Mouse (Mus musculus) heart, adult 8-10 months (tissue): ENCODE results near the gene Foxp3. TPM values are rescaled to one million over a fixed set of nuclear protein-coding genes. Genes with fewer than 3 reads are reported as not detected.

Experiments
- DNase-seq: peaks from one replicate; pipeline ENCODE4 v3.0.0; 2022; ENCODE audit warnings: low spot score
- total RNA-seq, 4 experiments: library from RNA; stranded (reverse); gene quantifications; 2 replicates each; pipeline ENCODE4 v1.2.4; 2022

Gene Foxp3
- not detected for total RNA-seq

GRCm38 (mm10) chrX:7573176-7574086 is at the start of gene Foxp3:
Foxp3 (plus strand) TSS chrX:7573644.
- peak; percentile 11 for DNase-seq

GRCm38 (mm10) chrX:7524961-7525360 is 48.5 kb upstream of the Foxp3 start:
- DNase-seq, result no peak

- no peak for DNase-seq
Measured at GRCm38 (mm10) chrX:7553474-7553873, 20.0 kb upstream of the Foxp3 start.

GRCm38 (mm10) chrX:7563076-7563475 is 10.4 kb upstream of the Foxp3 start:
- no peak for DNase-seq

DNA sequence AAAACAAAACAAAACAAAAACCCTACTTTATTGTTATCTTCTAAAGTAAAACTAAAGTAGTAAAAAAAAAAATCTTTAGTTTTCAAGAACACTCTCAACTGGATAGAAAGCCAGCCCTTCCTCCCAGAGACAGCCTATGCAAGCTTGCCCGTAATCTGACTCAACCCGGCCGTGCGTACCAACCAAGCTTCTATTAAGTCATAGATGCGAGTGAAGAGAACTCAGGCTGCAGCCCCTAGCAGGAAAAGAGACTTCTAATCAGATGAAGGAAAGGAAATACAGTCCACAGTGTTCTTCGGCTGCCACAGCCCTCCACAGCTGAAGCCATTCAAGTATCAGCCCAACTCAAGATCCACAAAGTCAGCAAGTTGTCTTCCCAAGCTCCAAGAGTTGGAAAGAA is 7.1 kb upstream of the Foxp3 start:
- DNase-seq, result no peak

GRCm38 (mm10) chrX:7567491-7567890 is 6.0 kb upstream of the Foxp3 start:
- no peak for DNase-seq

DNA sequence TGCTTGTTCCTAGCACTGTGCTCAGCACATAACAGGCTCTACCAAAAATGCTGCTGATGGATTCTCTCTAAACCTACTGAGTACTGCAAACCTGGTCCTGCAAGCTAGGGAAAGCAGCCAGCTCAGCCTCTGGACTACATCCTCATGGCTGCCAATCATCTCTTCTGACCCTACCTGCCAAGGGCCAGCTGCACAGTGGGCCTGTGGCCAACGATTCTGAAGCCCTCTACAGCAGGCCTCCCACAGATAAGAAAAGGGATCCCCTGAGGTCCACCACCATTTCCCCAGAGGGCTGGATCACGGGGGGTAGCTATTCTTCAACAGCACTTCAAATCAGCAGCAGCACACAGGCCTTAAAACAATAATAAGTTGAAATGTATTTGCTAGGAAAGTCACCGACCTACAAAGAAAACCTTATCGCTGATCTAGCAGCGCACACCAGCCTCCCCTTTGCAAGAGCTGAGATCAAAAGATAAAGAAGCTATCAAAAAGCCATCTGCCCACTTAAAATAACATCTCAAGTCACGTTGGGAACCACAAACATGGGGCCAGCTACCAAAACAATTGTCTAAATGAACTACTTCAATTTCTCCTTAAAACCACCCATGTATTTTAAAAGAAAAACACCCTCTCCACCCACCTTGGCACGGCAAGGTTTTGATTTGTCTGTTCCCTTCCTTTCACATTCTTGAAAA is 2.8 kb upstream of the Foxp3 start:
- DNase-seq, result no peak

DNA sequence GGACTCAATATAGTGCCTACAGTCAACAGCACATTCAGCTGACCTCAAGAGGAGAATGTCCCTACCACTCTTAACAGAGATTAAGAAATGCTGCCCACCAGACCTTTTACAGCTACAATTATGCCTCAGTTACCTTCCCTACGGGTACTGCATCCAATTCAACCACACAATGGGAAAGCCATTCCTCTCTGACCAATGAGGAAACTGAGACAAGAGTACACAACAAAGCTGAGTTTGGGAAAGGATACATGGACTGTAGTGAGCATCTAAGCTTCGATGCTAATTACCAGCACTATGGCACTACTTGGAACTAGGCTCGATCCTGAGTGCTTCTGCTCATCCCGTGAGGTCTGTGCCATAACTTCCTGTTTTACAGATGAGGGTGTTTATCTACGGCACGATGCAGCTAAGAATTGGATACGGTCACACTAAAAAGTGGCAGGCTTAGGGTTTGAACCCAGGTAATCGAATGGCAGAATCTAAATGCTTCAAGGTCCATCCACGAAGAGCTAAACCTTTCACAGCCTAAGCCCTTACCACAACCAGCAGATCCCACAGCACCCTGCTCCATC is 1.8 kb upstream of the Foxp3 start:
- DNase-seq, result no peak

DNA sequence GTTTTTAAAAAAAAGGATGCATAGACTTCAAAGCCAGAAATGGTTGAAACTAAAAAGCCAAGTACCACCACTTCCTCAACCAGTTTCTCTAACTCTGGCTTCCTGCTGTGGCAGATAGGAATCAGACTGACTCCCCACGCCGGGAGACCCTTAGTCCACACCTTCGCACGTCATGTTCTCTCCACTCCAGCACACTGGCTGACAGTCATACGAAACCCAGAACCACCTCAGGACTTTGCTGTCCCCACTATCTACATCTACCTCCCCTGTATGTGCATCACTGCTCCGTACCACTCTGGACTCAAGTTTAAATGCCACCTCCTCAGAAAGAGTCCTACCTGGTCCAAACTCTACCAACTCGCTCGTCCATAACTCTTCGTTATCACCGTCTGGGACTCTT is 978 bp upstream of the Foxp3 start:
- no peak for DNase-seq

DNA sequence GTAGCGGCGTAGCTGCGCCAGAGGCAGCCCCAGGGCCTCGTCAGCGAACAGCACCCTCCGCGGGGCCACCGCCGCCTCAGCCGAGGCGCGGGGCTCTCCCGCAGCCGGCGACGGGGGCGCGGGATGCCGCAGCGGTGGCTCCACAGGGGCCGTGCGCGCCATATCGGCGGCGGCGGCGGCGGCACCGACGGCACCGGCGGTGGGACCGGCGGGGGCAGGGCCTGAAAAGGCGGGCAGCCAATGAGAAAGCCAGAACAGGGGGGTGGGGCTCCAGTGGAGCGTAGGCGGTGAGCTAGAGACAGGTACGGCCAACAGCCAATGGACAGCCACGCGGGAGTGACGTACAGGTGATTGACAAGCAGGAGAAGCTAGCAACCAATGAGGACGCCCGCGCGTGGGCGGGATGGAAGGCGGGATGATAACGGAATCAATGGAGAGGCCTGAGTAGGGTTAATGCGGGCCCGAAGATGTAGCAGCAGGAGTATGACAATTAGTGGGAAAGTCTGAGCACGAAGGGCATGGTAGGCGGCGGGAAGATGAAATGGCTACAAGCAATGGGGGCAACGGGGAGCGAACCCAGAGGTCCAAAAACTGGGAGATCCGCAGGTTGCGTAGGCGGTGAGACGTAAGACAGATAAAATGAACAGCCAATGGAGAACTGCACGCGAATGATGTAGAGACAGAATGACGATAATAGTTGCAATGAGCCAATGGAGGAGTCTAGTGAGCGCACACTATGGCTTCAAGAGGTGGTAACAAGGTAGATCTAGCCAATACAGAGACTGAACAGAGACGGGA is 842 bp downstream of the Foxp3 start, which contains the start of gene Ppp1r3f:
Ppp1r3f (minus strand) TSS at position 197 of the 798 bp plus-strand sequence.
- DNase-seq, result peak; percentile 91

DNA sequence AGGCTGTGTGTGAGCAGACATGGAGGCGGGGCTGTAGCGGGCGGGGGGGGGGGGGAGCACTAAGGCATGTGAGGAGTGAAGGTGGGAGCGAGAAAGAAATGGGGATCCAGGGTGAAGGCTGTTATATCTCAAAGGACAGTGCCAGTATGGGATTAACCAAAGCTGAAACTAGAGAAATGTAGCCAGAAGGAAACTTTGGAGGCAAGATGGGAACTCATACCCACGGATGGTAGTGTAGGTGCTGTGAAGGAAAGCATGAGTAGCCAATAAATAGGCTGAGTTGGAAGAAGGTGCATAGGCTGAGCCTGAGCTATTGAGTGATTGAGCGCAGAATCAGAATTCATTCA is 1.4 kb downstream of the Foxp3 start:
- DNase-seq, result no peak

DNA sequence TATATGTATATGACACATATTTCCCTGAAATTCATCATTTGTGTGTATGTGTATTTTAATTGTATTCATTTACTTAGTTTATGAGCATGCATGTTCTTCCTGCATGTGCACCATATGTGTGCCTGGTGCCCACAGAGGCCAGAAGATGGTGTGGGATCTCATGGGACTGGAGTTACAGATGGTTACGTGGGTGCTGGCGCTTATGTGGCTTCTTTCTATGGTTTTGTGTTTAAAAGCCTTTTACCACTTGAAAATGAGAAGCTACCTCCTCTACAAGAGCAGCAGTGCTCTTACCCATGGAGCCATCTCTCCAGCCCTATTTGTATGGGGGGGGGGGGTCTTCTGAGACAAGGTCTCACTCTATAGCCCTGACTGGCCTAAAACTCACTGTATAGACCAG is 7.7 kb downstream of the Foxp3 start:
- DNase-seq, result no peak

DNA sequence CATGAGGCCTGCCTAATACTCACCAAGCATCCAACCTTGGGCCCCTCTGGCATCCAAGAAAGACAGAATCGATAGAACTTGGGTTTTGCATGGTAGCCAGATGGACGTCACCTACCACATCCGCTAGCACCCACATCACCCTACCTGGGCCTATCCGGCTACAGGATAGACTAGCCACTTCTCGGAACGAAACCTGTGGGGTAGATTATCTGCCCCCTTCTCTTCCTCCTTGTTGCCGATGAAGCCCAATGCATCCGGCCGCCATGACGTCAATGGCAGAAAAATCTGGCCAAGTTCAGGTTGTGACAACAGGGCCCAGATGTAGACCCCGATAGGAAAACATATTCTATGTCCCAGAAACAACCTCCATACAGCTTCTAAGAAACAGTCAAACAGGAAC is 10.4 kb downstream of the Foxp3 start:
- DNase-seq, result no peak

DNA sequence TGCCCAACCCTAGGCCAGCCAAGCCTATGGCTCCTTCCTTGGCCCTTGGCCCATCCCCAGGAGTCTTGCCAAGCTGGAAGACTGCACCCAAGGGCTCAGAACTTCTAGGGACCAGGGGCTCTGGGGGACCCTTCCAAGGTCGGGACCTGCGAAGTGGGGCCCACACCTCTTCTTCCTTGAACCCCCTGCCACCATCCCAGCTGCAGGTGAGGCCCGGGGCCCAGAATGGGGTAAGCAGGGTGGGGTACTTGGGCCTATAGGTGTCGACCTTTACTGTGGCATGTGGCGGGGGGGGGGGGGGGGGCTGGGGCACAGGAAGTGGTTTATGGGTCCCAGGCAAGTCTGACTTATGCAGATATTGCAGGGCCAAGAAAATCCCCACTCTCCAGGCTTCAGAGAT is 12.9 kb downstream of the Foxp3 start:
- DNase-seq, result no peak

DNA sequence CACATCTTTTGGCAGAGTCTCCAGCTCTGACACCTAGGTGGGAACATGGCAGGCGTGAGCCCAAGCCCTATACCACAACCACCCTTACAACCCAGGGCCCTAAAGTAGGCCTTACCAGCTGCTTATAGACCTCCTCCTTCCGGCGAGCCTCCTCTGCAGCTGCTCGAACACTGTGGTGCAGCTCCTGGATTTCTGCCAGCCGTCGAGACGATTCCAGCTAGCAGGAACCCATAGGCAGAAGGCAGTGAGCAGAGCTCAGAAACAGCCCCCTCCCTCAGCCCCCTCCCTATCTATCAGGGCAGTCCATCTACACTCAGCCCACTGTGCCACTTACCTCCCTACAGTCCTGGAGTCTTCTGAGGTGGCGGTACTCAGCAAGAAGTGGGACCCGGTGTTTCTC is 21.9 kb downstream of the Foxp3 start:
- no peak for DNase-seq

GRCm38 (mm10) chrX:7604004-7604403 is 30.6 kb downstream of the Foxp3 start:
- DNase-seq, result no peak

GRCm38 (mm10) chrX:7604879-7605574 is 31.6 kb downstream of the Foxp3 start, which contains the start of gene Ccdc22:
Ccdc22 (minus strand) TSS chrX:7605517.
- peak; percentile 86 for DNase-seq

DNA sequence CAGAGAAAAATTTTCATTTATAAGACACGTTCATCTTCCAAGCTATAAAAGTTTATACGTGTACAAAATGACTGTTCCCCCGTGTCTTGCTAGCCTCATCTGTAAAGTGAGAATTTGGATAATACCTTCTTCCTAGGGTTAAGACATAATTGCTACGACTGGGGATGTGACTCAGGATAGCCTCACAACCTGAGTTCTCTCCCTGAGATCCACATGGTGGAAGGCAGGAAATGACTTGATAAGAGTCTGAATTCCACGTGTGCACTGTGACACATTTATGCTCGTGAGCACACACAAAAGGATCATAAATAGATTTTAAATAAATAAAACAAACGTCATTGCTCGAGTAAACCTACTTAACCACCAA is 32.1 kb downstream of the Foxp3 start:
- no peak for DNase-seq

- DNase-seq, result no peak
Measured at GRCm38 (mm10) chrX:7606783-7607182, 33.3 kb downstream of the Foxp3 start, which contains the start of gene Cacna1f. Cacna1f (plus strand) TSS chrX:7607083.

DNA sequence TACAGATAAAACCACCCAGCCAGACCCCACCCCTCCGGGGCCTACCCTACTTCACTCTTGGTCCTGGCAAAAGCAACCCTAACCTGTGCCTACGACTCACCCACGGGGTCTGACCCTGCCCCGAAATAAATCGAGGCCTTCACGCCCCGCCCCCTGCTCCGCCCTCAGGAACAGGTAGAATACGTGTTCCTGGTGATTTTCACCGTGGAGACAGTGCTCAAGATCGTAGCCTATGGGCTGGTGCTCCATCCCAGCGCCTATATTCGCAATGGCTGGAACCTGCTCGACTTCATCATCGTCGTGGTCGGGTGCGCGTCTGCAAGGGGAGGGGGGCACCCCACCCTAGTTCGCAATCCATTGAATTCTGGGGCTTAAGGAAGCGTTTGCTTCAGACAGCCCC is 36.6 kb downstream of the Foxp3 start:
- DNase-seq, result no peak
